Mouse (Mus musculus): ENCODE measurements at regions not wholly inside any gene's neighbourhood (a gene's known extent, or its start where the extent isn't known, plus 50 kb on each side); places are given as distances from the start of the nearest gene placed in this dataset.

DNA sequence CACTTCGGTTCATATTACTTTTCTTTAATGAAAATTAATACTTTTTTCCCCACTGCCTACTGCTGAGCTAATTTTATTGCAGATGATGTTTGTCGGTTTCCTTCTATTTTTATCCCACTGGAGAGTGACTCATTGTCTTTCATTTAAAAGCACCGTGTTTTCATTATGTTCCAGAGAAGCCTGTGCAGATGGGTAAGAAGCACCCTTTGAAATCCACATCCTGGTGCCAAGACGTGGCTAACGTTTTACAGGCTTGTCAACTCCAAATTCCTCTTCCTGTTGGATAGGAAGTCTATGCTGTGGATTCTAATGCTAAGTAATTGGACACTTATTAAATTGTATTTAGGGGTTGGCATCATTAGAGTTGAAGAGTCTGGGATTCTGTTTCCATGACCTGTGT lies 364.3 kb downstream of the Fam198b start:
- in situ Hi-C loops (cut with MboI; ENCODE audit: unreplicated experiment in 2 of 2), result no loop called here

DNA sequence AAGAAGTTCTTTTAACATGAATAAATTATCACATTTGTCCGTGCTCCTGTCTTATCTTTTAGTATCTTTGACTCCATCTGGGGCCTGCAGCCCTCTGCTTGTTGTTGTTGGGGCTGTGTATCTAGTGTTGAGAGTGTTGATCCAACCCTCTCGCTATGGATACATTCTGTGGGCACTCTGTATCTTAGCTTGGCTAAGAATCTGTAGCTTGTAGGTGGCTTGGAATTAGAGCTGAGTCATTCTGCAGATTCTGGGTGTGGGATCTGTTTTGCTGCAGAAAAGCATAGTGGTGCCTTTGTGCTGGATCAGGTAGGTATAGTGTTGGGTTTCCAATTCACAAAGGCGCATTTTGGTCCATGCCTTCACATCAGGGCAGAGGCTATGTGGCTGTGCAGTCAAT lies 365.6 kb downstream of the Fam198b start:
- in situ Hi-C loops (cut with MboI; ENCODE audit: unreplicated experiment in 2 of 2), result no loop called here

DNA sequence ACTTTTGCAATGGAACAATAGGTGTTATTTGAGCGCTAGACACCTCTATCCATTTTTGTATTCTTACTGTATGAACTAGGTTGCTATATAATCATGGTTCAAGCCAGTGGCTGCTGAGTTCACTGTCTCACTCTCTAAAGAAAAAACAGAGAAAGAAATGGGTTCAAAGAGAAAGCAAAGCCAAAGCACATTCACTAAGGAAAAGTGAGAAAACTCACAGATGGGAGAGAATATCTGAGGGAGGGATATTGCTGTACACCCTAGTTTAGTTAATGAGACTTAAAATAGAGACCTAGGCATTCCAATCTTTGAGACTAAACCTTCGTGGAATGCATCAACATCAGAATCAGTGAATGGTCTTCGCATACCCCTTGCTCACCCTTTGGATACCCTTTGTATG lies 371.0 kb downstream of the Fam198b start:
- in situ Hi-C loops (cut with MboI; ENCODE audit: unreplicated experiment in 2 of 2), result no loop called here

DNA sequence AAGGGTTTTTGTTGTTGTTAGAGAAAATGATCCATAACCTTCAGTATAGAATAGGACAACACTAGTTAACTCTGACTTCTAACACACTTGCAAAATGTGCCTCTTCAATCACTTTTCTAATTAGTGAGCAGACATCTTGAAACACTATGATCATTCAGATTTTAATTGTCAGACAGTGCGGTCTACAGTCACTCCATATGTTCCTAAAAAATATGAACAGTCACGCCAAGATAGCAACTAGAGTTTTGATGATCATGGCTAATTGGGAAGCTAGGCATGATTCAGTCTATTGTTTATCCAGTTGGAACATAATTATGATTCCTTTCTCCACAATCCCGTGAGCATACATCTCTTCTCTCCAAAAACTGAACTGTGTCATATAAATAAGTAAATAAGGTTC lies 372.1 kb downstream of the Fam198b start:
- in situ Hi-C loops (cut with MboI; ENCODE audit: unreplicated experiment in 2 of 2), result no loop called here

DNA sequence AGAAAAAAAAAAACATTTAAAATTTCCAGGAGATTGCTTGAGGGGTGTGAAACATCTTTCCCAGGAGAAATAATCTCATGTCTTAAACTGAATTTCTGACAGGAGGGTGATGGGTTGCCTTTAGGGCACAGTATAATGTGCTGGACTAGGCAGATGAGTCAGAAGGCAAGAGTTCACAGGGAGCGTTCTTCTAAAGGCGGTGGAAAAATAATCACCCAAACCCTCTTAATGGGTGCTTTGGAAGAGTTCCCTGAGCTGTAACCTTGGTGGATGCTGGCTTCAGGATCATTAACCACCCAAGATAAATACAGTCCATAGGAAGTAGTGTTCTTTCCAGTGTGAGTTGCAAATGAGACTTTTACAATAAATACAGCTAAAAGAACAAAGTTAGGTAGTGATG lies 378.8 kb downstream of the Fam198b start:
- in situ Hi-C loops (cut with MboI; ENCODE audit: unreplicated experiment in 2 of 2), result no loop called here

DNA sequence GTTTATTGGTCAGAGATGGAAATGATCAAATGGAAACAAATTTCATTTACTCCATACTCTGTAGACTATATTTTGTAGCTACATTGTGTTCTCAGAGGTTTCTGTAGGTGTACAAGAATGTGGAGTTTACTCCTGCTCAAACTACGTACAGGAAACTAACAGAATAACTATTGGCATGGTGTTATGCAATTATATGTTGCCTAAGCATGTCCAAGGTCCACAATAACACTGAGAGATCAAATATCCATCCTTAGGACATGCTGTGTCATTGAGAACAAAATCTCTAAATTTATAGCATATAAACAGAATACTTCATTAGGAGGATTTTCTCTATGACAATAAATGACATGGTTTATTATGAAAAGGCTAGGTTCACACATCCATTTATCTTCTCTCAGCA lies 400.3 kb downstream of the Fam198b start:
- in situ Hi-C loops (cut with MboI; ENCODE audit: unreplicated experiment in 2 of 2), result no loop called here

DNA sequence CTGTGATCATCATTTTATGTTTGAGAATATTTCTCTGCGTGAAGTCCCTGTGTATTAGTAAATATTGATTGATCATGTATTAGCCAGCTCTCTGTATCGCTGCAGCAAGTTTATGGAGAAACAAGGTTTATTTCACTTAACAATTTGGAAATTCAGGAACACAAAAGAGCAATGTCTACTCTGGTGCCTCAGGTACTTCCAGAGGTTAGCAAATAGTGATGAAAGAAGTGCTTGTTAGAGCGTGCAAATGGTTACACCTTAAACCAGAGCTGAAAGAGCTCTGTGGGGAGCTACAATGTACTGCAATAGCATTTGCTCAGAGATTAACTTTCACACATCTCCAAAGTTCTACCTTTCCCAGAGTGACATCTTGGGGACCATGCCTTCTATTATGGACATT lies 400.9 kb downstream of the Fam198b start:
- in situ Hi-C loops (cut with MboI; ENCODE audit: unreplicated experiment in 2 of 2), result no loop called here

DNA sequence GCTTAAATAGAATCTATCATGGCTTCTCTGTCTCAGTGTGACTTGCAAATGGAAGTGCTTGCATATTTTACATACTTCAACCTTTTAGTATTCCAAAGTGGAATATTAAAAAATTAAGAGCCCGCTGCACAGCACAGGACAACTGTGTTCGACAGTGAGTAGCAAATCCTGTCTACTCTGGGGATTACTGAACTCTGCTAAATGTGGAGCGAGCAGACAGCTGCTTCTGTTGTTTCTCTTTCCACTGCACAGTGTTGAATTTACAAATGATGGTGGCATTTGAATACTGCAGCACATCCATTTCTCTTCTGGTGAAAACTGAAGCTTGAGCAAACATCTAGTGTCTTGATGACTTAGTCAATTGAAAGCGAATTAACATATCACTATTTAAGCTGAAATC lies 409.2 kb downstream of the Fam198b start:
- in situ Hi-C loops (cut with MboI; ENCODE audit: unreplicated experiment in 2 of 2), result no loop called here

DNA sequence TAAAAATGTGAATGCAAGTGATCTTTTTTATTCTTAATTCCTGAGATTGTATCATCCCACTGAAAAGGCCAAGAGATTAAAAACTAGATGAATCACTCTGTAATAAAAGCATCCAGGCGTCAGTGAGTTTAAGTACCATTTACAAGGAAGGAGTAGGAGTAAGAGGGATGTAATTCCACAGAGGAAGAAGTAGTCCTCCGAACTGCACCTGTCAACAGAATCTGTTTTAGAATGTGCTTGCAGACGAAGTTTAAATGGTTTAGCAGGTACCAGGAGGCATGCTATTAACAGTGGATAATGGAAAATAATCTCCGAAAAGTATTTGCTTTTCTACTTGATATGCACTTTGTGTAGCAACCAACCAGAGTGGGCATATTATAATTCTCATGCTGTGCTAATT lies 423.3 kb downstream of the Fam198b start:
- in situ Hi-C loops (cut with MboI; ENCODE audit: unreplicated experiment in 2 of 2), result no loop called here

DNA sequence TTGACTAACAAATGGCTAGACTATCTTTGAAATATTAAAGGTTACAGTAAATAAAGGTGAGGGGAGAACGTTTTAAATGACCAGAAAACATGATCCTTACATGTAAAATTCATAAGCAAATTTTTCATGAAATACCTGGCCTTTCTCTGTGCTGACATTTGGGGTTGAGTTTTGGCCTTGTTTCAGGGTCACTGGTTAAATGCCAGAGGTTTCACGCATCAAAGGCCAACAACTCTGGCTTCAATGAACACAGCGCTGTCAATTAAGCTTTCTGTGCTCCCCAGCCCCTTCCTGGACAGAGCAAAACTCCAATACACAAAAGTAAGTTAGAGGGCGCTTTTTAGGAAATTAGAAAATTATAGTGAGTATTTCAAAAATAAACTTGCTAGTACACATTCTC lies 425.6 kb downstream of the Fam198b start:
- in situ Hi-C loops (cut with MboI; ENCODE audit: unreplicated experiment in 2 of 2), result no loop called here

DNA sequence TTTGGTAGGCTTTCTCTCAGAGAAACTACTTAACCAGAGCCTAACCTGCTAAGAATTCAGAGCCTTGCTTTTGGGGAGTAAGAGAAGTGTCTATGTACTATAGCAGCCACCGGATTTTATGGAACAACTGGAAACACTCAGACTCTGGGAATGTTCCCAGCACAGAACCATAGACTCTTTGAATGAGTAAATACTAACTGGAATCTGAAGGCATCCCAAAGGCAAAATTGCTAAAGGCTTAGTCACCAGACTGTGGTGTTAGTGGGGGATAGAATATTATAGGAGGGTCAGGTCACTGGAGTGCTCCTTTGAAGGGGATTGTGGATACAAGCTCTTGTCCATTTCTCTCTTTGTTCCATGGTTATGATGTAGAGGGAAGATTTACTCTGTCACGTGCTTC lies 427.4 kb downstream of the Fam198b start:
- in situ Hi-C loops (cut with MboI; ENCODE audit: unreplicated experiment in 2 of 2), result no loop called here

DNA sequence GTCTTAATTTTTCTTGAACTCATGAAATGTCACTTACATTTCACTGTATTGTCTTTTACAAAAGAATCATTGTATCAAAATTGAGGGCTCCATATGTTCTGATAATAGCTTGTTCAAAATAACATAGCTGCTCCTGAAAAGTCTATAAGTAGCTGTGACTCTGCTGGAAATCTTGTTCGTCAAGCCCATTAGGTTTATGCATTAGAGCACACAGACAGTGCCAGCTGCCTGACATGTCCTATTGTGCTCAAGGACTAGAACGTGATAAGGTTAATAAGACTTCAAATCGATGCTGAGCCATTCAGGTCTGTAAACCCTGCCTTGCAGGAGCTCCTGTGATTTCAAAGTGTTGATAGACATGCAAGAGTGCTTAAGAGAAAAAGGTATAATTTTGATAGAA lies 438.0 kb downstream of the Fam198b start:
- in situ Hi-C loops (cut with MboI; ENCODE audit: unreplicated experiment in 2 of 2), result no loop called here

DNA sequence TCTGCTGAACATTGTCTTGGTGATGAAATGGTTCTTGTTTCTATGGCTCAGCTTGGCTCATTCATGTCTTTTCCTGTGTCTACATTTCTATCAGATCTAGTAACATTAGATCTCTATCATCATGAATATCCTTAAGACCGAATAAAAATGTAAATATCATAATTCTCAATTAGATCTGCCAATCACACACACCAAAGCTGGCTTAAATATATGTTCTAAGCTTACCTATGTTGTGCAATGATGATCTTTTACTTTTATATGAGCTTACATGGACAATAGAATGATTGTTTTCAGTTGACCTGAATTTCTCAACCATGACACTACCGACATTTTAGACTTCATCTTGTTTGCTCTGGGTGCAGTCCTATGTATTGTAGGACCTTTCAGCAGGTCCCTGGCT lies 440.4 kb downstream of the Fam198b start:
- in situ Hi-C loops (cut with MboI; ENCODE audit: unreplicated experiment in 2 of 2), result no loop called here

DNA sequence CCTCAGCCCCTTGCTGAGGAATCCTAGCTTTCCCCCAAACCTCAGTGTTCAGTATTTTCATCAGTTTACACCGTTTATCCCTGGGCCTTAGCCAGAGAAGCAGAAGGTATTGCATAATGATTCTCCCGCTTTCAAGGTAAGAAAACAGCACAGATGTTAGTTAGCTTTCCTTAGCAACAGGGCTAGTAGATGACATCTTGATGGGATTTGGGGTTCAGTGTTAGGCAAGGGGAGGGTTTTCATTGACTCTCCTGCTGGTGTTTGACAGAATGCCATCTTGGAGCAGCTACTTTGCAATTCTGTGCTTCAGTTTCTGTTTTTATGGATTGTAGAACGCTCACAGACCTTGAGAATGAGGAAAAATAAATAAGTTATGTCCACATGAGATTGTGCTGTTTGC lies 447.4 kb downstream of the Fam198b start:
- in situ Hi-C loops (cut with MboI; ENCODE audit: unreplicated experiment in 2 of 2), result no loop called here

DNA sequence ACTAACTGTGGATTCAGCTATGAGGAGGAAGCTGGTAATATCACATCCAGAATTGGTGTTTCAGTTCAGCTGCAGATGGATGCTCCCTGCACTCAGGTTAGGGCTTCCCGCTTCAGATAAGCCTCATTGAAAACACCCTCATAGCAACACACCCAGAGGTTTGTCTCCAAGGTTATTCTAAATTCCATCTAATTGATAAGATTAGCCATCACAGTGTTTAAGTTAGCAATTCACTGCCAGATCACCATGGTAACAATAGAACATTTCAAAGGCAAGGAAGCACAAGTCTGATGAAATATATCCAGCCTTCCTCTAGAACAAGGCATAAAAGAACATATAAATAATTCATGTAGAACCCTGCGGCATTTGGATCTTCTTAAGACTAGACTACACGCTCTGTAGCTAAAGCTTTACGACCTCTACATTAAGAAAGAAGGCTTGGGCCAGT lies 450.1 kb downstream of the Fam198b start:
- in situ Hi-C loops (cut with MboI; ENCODE audit: unreplicated experiment in 2 of 2), result no loop called here

DNA sequence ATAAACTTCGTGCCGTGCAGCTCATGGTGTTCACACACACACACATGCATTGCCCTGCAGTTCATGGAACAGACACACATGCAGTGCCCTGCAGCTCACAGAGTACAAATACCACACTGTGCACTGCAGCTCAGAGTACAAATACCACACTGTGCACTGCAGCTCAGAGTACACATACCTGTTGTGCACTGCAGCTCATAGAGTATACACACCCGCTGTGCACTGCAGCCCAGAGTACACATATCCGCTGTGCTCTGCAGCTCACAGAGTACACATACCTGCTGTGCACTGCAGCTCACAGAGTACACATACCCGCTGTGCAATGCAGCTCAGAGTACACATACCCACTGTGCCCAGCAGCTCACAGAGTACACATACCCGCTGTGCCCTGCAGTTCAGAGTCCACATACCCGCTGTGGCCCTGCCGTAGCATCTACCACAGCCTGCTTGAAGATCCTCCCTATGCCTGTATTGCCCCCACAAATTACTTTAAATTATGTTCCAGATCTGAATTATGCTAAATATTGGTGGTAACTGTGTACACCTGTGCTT lies 451.9 kb downstream of the Fam198b start:
- in situ Hi-C loops (cut with MboI; ENCODE audit: unreplicated experiment in 2 of 2), result no loop called here

DNA sequence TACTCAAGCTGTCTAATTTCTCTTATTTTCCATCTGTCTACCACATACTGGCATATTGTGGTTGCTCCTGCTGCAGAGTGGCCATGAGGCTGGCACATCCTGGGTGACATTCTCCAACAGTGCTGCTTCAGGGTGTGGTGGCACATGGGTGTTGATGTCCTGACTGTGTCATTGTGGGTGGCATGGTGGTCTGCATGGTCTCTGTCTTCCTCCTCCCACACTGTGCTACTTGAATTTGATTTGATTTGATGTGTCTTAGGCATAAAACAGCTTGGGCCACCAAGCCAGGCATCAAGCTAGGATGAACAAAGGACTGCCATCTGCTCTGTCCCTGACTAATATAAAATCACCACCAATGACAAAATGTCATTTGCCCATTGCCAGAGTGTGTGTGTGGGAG lies 434.7 kb downstream of the Gria2 start:
- in situ Hi-C loops (cut with MboI; ENCODE audit: unreplicated experiment in 2 of 2), result no loop called here

DNA sequence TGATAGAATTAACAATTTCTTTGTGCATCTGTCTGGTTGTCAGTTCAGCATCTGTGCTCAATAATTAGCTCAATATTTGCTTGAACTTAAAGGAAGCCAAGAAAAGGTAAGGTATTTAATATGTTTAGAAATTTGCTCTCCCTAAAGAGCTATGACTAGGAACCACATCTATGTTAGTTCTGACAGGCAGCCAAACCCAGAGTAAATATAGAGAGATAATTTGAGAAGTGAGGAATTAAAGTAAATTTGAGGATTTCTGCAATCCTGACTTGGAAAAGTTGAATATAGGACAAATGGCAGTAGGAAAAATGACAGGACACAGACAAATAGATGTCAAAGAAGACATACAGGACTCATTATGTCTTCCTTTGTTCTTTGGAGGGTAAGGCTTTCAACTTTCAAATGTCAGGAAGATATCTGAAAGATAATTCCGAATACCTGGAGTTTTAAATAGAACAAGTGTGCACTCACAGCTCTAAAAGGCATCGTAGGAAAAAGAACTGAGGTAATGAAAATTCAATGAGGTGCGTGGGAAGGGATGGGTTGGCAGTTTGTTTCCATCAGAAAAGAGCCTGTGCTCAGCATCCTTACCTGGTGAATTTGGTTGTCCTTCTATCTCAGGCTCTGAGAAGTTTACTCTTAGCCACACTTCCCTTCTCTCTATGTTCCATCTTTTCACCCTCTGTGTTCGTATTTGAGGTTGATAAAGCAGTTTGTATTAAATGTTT lies 433.3 kb downstream of the Gria2 start:
- in situ Hi-C loops (cut with MboI; ENCODE audit: unreplicated experiment in 2 of 2), result no loop called here

DNA sequence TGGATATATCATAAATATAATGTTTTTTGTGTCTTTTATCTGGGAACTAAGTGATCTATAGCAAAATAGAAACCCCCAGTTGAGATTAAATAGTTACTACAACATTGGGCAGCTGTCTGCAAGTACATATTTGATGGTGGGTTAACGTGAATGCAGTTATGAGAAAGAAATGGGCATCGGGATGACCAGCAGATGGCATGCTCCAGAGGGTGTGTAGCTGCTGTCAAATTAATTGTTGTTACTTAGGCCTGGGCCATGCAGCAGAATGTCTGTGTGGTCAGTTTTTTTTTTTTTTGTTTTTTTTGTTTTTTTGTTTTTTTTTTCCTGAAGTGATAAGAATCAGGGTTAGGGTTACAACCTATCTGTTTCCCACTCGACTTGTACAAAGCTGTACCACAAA lies 430.2 kb downstream of the Gria2 start:
- in situ Hi-C loops (cut with MboI; ENCODE audit: unreplicated experiment in 2 of 2), result no loop called here

DNA sequence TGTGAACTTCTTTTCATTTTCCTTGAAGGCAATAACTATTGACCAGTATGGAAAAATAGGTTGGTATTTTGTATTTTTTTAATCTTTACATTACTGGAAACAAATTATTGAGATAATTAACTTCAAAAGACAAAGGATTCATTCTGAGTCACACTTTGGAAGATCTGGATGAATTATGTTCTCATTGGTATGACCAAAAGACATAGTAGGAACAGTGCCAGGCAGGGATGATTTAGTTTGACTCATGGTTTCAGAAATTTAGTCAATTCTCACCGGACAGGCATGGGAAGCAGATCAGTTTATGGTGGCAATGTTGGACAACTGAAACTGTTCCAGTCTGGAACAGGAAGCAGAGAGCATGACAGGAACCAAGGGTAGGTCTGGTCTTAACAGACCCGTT lies 416.6 kb downstream of the Gria2 start:
- in situ Hi-C loops (cut with MboI; ENCODE audit: unreplicated experiment in 2 of 2), result no loop called here

DNA sequence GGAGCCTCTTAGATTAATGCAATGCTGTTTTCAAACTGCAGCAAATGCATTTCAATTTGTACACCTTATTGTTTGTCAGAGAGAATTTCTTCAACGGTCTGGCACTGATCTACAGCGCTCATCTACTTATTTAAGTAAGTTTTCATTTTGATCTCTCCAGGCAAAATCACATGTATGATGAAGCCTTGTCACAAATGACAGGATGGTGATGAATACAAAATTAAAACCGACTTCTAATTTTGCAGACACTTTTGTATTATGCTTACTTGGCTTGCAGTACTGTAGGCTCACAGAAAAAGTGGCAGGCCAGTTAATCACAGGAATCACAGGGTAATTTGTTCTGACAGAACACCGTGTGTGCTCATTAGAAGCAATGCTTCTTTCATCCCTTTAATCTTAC lies 406.4 kb downstream of the Gria2 start:
- in situ Hi-C loops (cut with MboI; ENCODE audit: unreplicated experiment in 2 of 2), result no loop called here

DNA sequence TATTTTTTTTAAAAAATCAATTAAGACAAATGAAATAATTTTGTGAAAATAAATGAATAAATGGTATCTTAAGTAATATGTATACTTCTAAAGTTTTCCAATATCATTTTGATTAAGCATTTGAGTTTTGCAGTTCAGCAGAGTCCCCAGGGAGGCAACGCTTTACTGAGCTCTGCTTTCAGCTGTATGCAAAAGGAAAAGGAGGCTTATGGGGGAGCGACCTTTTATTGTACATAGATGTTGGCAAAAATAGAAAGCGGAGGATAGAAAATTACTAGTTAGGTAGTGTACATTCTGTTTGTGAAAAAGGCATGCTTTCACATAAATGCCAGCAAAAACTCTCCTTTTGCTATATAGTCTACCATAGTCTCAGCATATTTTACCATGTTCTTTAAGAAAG lies 382.2 kb downstream of the Gria2 start:
- in situ Hi-C loops (cut with MboI; ENCODE audit: unreplicated experiment in 2 of 2), result no loop called here

DNA sequence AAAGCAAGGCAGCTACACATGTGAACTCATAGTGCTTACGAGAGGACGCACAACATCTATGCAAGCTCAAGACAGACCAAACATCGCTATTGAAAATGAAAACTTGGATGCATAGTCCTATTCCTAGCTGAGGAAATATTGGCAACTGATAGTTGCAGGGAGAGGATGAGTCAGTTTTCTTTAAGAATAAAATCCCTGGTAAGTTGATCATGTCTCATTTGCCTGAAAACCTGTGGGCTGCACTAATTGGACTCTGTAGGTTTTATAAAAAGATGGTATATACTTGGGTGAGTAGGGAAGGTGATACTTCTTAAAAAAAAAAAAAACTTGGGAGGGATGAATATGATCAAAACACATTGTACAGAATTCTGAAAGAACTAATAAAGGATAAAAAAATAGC lies 381.2 kb downstream of the Gria2 start:
- in situ Hi-C loops (cut with MboI; ENCODE audit: unreplicated experiment in 2 of 2), result no loop called here

All from v-Abl transformed pro-B cells (cell line).